Mouse (Mus musculus): ENCODE data around the gene Gm11084.
"Not testable (repeated sequence)": the region's sequence is repeated elsewhere in the genome, so short reads cannot be mapped to it uniquely, and the experiment has no call there.

Gene Gm11084

DNA sequence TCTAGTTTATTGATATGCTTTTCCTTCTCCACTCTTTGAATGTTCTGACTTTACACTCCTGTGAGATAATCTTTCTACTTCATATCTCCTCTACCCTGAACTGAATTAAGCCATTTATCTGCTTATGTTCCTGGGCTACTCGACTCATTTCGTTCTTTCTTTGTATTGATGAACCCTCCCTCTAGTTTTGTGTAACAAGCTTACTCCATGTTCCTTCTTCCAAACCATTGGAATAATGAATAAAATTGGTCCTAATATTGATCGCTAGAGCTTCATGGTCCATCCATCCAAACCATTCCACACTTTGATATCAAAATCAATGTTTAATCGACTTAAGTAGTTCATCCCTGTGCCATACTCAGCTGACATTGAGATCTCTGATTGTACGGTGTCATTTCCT, at the start of gene Gm11084:
Gm11084 (minus strand) TSS at position 101 of the 400 bp plus-strand sequence.
- no peak for DNase-seq

DNA sequence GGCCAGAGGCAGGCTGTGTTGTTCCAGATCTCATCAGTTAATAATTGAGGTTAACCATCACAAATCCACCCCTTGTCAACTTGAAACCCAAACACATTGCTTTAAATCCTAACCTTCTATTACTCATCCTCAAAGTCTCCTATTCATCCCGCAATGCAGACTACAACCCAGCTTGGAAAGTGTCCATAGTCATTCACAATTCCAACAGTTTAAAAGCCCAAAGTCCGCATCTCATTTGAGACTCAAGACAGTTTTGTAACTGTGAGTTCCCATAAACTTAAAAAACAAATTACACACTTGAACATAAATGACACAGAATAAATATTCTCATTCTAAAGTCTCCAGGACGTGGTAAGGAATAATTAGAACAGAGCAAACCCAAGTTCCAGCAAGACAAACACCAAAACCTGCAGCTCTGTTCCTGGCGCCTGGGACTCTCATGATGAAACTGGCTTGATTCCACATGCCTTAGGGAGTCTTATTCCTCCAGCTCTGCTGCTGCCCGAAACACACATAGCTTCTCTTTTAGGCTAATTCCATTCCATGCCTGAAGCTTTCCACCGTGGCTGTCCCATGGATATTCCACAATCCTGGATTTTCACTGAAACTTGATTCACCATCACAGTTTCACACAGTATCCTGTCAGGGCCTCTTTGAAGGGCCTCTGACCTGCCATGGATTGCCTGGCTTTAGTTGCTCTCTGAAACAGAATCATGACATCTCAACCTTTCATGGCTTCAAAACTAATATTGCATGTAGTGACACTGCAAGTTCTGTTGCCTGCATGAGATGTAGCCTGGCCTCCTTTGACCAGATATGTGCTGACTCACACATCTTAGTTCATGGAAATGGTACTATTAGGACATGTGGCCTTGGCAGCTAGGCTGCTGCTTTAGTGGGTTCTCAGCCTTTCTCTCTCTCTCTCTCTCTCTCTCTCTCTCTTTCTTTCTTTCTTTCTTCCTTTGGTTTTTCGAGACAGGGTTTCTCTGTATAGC, 44.8 kb upstream of the Gm11084 start:
- DNase-seq, result no peak

GRCm38 (mm10) chr2:73029846-73030245, 43.3 kb upstream of the Gm11084 start:
- DNase-seq, result no peak

DNA sequence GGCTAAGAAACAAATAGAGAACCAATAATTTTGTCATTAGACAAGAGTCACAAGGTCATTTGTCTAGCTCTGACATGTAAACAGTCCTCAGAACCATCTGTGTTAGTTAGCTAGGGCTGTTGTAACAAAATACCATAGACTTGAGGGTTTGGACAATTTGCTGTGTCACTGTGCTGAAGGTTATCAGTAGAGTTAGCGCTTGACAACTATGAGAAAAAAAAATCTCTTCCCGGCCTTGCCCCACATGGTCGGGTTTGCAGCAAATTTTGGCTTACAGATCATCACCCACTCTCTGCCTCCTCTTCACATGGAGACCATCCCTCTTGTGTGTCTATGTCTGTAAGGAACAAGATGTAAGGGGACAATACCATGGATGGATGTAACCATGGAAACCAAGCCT, 41.5 kb upstream of the Gm11084 start:
- DNase-seq, result no peak

- no peak for DNase-seq
Measured at GRCm38 (mm10) chr2:73027126-73027525, 40.6 kb upstream of the Gm11084 start.

DNA sequence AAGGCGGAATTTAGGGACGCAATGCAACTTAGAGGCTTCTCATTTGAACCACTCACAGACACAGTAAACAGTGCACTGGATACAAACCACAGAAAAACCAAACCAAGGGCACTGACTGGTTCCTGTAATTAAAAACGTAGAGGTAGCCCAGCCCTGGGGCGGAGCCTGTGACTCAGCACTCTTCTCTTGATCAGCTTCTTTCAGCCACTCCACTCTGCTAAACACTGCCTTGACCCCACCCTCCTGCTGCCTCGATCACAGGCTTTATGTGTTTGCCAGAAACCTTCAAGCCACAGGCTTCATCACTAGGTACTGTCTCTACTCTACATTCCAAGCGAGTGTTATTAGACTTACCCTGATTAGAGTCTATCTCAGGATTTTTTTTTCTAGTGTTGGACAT, 37.3 kb upstream of the Gm11084 start:
- no peak for DNase-seq

GRCm38 (mm10) chr2:73021046-73021445, 34.5 kb upstream of the Gm11084 start:
- no peak for DNase-seq

- DNase-seq, result peak; percentile 65
Measured at GRCm38 (mm10) chr2:73019371-73020146, 33.0 kb upstream of the Gm11084 start.

DNA sequence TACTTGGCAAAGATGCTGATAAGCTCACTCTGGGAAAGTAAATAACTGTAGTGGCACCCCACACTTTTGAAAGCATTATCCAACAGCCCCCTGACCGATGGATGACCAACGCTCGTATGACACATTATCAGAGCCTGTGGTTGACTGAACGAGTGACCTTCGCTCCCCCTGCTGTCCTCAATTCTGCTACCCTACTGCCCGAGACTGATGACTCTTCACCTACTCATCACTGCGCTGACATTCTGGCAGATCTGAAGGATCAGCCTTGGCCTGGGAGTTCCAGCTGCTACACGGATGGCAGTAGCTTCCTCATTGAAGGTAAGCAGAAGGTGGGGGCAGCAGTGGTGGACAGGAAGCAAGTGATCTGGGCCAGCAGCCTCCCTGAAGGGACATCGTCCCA, 27.5 kb upstream of the Gm11084 start:
- DNase-seq, result not testable (repeated sequence)

DNA sequence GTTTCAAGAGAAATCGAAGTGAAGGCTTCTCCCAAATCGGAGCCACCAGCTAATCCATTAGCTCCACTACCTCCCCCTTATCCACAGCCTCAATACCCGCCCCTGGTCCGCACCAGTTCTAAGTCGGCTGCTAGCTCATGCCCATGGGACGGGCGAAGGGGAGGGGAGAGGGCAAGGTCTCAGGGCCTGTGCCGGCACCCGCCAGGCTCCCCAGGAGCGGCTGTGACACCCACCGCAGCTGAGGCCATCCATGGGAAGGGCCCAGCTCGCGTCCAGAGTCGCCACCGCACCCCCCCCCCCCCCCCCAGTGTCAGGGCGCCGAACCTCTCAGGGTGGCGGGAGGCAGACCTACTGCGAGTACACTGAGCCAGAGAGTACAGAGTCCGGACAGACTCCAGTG, 26.1 kb upstream of the Gm11084 start:
- peak; percentile 2 for DNase-seq

GRCm38 (mm10) chr2:73007472-73007871, 21.0 kb upstream of the Gm11084 start:
- DNase-seq, result no peak

DNA sequence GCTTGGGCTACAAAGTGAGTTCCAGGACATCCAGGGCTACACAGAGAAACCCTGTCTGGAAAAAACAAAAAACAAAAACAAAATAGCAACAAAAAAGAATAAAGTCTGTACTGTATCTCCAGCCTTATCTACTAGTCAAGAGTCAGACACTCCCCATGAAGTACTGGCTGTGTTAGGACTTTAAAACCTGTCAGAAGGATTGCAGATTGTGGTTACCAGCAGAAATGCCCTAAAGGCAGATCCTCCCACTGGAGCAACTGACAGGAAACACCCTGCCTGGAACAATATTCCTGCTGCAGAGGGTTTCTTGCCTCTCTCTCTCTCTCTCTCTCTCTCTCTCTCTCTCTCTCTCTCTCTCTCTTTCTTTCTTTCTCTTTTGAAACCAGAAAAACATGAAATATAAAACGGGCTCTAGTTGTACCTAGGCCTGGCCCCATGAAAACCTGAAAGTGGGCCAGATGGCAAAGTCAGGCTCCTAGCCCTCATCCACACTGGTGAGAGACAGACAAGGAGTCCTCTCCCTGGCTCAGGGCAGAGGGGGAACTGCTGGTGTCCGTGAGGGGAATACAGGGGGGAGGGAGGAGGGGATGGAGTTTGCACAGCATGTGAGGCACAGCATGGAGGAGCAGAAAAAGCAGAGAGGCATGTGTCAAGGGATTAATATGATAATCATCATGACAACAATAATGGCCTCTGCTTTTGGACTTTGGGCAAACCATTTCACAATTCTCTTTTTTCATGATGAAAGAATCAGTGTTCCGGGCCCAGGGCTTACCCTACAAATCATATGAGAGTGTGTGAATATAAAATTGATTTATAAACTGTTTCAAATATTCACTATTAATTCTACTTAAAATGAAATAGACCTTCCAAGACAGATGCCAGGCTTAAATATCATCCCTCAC, 19.3 kb upstream of the Gm11084 start:
- no peak for DNase-seq

DNA sequence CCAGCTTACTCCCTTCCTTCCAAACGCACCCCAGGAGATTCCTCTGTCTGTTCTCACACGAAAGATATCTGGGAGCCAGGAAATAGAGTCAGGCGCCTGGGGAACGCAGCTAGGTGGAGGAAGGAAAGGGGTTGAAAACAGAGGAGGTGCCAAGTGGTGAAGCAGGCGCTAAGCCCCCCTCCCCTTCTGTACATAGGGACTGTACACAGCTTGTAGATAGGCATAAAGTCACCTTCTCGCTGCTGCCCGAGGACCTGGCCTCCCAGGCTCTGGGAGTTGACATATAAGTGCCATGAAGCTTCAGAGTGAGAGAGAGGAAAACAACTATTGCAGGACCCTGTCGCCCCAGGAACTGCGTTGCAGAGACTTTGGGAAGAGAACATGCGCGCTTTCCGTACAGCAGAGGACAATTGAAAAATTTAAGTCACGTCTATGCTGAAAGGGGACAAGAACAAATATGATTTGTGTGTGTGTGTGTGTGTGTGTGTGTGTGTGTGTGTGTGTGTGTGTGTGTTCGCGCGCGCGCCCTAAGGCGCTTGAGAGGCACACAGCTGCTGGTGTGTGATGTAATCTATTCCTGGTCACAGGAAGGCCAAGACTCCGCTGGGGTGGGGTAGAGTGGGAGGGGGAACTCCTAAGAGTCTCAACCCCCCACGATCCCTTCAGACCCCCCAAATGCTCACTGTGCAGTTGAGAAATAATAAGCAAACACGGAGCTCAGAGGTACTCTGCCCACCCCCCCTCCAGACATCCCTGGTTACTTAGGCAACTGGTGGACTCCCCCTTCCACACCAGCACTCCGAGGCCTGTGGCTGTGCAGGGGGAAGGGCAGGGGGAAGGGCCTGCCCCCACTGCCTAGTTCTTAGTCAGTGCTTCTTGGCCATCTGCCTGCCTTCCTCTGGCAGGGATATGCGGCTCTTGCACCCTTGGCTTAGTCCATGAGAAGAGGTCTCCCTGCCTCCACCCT, 17.5 kb upstream of the Gm11084 start:
- DNase-seq, result peak; percentile 50

DNA sequence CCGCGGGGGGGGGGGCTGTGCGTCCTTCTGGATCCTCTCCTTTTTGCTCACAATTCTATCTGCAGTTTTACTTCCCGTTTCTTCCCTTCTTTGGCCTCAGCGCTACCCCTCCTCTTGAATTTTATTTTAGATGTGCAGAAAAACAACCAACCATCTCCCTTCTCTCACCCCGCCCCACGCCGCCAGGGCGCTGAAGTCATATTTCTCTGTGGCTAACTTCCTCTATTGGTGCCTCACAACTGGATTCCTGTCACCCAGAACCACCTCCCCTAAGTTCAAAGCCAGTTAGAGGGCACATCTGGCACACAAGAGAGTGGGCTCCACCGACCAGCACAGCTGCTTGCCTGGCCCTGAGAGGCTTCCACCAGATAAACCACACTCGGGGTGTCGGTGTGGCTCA, 16.5 kb upstream of the Gm11084 start:
- no peak for DNase-seq

DNA sequence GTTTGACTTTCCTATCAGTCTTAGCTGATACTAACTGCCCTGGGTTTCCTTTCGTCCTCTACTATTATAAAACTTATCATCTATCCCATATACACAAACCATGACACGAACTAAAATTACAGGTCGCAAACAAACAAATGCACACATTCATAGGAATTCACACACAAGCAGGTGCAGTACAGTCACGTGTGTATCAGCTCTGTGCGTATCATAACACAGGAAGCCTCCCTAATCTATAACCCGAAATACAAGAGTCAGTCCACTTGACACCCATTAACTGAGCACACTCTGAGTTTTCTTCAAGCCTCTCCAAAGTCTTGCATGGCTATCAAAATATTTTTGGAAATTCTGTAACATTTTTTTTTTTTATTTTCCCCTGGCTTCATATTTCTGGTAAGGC, 15.9 kb upstream of the Gm11084 start:
- no peak for DNase-seq

GRCm38 (mm10) chr2:73001994-73002393, 15.5 kb upstream of the Gm11084 start:
- no peak for DNase-seq

- DNase-seq, result no peak
Measured at GRCm38 (mm10) chr2:73000194-73000593, 13.7 kb upstream of the Gm11084 start.

GRCm38 (mm10) chr2:72997586-72997985, 11.1 kb upstream of the Gm11084 start:
- no peak for DNase-seq

GRCm38 (mm10) chr2:72996808-72997378, 10.4 kb upstream of the Gm11084 start:
- DNase-seq, result no peak

DNA sequence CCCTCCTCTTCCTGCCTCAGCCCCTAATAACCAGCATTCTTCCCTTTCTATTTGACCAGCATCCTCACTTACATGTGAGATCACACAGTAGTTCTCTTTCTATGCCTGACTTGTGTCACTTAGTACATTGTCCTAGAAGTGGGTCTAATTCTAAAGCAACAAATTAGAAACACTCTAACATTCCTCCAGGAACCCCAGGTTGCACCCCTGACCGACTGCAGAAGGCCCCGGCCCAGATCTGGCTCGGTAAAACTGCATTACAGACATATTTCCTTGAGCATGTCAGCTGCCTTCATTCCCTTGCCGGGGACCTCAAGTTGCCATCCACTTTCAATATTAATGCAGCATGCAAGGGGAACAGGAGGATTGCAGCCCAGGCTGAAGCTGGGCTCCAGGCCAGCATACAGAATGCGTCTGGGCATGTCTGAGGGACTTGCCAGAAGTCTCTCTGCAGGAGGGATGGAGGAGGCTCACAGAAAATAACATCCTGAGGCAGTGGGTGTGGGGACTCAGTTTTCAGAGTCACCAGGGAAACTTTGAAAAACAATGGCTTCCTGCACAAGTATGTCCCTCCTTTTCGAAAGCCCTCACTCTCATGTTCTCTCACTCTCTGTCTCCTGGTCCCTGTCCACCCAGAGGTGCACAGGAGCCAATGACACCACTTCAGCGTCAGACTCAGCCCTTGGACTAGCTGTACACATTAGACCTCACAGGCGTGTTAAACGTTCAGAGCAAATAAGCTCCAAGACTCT, 9.0 kb upstream of the Gm11084 start:
- peak; percentile 66 for DNase-seq

Measured in right cerebral cortex, adult 18-20 months (tissue).